Mouse (Mus musculus) mature B cell (primary cell): ENCODE measurements around the gene Chka.

Experiments
- in situ Hi-C: fragments of 300-500 bp; cut with MboI; formaldehyde crosslinking; loops from 2 replicates; pipeline ENCODE4 v1.14.3; 2019

Chka gene

GRCm38 (mm10) chr19:3851502-3851962 is at the start of gene Chka:
Chka (plus strand) TSS chr19:3851773.
- in situ Hi-C loops, result no loop called here

DNA sequence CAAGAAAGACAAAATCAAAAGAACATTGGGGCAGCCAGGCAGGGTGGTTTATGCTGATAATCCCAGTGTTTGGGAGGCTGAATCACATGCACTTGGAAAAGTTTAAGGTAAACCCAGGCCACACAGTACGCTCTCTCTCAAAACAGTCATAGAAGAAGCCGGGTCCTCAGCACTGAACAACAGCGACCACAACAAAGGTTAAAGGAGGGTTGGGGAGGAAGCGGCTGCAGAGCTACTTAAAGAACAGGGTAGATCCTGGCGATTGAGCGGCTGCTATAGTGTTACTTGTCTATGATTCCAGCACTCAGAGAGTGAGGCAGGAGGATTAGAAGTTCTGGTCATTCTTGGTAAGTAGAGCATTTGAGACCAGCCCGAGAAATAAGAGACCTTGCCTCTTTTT is 46.0 kb upstream of the Chka start:
- in situ Hi-C loops, result no loop called here

GRCm38 (mm10) chr19:3810536-3811233 is 40.9 kb upstream of the Chka start:
- in situ Hi-C loops, result no loop called here

DNA sequence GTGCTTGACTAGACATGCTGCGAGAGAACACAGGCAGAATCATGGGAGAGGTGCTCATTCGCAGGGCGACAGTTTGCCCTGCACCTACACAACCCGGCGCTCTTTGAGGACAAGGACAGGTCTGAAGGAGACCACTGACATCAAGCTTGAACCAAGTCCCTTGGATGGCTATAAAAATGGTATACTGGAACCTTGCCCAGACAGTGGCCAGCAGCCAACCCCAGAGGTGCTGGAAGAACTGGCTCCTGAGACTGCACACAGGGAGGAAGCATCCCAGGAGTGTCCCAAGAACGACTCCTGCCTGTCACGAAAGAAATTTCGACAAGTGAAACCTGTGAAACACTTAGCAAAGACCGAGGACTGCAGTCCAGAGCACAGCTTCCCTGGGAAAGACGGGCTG is 37.1 kb upstream of the Chka start:
- in situ Hi-C loops, result no loop called here

GRCm38 (mm10) chr19:3815824-3816223 is 35.7 kb upstream of the Chka start:
- in situ Hi-C loops, result no loop called here

DNA sequence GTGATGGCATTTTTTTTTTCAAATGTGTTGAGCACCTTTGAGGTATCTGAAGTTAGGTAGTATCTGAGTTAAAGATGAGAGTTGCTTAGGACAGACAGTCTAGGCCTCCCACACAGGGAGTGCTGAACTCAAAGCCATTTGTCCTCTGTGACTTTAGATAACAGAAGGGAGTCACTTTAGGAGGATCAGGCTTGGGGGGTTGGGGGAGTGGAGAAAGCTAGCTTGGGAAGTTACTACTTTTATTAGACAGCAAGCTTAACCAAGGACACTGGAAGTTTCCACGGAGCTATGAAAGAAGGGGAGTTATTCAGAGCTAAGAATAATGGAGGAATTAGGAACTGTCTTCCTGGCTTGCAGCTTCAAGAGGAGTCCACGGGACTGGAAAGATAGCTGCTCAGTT is 32.5 kb upstream of the Chka start:
- in situ Hi-C loops, result no loop called here

GRCm38 (mm10) chr19:3819899-3820444 is 31.6 kb upstream of the Chka start:
- in situ Hi-C loops, result no loop called here

GRCm38 (mm10) chr19:3825044-3825443 is 26.5 kb upstream of the Chka start:
- in situ Hi-C loops, result no loop called here

GRCm38 (mm10) chr19:3829863-3830262 is 21.7 kb upstream of the Chka start:
- in situ Hi-C loops, result no loop called here

DNA sequence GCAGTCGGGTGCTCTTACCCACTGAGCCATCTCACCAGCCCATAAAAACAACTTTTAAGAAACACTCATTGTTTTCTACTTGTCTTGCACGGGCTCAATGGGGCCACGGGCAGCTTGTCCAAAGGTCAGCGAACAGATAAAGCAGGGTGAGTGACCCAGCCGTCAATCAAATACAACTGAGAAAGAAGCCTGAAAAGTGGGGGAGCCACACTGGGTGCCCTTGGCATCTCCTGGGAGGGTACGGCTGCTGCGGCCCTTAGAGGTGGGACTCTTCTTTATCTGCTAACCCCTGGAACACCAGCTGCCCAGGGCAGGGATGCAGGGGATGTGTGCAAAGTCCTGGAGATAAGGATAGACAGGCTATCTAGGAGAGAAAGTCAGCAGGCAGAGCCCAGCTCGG is 19.9 kb upstream of the Chka start:
- in situ Hi-C loops, result no loop called here

- in situ Hi-C loops, result no loop called here
Observed at GRCm38 (mm10) chr19:3832851-3833353, 18.7 kb upstream of the Chka start.

DNA sequence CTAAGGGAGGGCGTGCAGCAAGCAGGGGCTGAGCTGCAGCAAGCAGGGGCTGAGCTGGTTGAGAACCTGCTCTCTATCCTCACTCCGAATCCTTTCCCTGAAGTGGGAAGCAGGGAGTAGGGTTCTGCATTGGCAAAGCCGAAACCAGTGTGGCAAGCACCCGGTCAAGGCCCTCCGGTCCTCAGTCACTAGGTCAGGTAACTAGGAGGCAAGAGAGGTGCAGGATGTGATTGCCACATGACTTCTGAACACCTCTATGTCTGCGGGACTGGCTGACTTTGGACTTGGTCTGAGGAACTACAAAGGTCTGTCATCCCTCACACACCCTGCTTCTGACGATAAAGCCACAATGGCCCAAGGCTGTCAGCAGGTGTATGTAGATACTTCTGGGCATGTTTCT is 17.3 kb upstream of the Chka start:
- in situ Hi-C loops, result no loop called here

DNA sequence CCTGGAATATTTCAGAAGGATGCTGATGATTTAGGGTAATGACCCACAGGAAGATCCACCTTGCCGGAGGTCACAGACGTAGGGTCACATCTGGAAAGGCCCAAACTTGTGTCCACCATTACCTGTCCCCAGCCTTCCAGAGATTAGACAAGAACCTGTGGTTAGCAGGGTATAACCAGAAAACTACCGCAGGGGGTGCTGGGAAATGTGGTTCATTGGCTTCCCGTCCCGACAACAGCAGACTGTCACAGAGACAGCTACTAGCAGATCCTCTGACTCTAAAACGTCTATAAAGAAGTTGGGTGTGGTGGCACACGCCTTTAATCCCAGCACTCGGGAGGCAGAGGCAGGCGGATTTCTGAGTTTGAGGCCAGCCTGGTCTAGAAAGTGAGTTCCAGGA is 14.8 kb upstream of the Chka start:
- in situ Hi-C loops, result no loop called here

DNA sequence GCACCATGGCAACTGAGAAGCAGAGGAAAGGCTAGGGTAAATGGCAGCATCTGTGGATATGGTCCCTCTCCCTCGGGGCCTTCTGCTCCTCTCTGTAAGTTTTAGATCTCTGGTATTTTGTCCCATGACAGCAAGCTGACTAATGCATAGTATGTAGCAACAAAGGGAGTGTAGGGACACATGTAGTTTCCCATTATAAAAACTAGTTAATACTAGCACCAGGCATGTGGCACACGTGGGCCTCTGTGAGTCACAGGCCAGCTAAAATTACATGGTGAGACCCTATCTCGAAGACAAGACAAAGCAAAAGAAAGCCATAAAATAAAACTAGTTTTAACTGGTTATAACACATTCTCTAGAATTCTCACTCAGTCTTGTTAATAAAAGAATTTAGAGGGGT is 12.6 kb upstream of the Chka start:
- in situ Hi-C loops, result no loop called here

DNA sequence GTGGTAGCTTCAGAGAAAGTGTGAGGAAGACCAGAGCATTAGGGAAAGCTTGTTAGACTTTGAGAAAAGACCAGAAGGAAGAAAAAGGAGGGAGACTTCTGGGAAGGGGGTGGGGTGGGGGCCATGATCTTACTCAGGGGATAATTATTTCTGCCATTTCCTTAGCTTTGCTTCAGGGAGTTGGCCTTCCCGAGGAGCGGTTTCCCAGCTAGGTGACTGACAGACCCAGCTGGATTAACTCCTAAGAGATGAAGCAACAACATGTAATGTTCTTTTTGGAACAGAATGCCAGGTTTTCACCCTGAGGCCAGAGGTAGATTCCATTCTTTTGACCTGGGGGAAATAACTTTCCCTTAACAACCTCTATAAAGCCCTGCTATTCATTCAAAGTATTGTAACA is 11.9 kb upstream of the Chka start:
- in situ Hi-C loops, result no loop called here

GRCm38 (mm10) chr19:3840214-3840651 is 11.3 kb upstream of the Chka start:
- in situ Hi-C loops, result no loop called here

DNA sequence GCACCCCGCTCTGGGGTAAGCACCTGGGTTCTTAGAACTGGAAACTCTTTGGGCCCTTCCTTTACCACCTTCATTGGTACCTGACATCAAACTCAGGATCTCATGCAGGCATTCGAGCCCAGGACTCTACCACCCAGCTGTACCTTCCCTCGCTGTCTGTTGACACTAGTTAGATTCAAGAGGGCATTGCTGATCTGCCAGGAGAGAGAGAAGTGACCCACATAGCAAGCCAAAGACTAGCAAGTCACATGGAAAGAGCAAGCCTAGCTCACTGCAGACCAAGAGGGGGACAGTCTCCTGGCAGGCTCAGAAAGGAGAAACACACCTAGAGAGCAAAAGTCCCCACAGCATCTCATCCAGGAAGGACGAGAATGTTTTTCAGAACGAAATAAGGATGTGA is 10.9 kb upstream of the Chka start:
- in situ Hi-C loops, result no loop called here

DNA sequence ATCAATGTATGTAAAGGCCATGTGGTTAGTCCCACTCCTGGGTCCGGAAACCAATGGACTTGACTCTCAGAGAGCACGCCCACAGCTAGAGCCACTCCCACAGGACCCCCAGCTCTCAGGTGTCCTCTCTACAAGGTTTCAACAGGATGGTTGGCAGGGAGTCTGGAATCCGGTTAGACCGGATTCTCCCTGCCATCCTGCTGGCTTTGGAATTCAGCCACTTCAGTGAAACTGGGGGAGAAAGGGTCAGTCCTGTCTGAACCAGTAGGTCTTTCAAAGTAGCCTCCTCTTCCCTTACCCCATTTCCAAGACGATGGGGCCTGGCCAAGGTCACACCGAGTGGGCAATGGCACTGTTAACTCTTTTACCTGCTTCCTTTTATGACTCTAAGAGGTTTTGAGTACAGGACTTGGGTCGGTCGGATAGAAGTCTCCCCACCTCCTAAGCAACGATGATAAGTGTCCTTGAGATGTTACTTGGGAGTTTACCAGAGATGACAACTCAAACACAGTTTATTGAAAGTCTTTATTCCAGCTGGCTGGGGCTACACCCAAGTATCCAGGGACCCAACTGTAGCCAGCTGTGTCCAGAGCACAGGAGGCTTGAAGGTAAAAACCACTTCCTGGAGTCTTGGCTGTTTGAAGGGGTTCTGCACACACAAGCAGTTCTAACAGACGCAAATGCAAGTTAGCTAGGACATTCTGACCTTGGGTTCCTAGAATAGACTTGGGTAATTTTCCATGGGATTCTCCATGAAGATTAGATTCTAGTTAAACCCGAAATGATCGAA is 9.0 kb upstream of the Chka start:
- in situ Hi-C loops, result no loop called here

- in situ Hi-C loops, result no loop called here
Observed at GRCm38 (mm10) chr19:3843629-3844028, 7.9 kb upstream of the Chka start.

DNA sequence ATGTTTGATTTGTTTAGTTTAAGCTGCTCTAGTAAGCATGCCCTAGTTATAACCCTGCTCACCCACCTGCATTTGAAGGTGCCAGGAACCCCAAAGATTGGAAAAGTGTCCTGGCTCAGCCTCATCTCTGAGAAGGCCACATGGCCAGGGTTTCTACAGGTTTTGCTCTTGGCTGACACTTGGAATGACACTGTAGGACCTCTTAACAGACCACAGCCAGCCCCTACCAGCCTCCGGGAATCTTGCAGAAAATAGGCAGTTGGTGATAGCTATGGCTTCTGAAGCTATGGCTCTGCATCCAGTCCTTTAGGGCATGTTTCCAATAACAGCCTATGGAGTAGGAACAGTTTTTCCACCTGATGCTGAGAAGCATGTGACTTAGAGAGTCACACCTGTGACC is 6.7 kb upstream of the Chka start:
- in situ Hi-C loops, result no loop called here

GRCm38 (mm10) chr19:3845339-3845738 is 6.2 kb upstream of the Chka start:
- in situ Hi-C loops, result no loop called here

GRCm38 (mm10) chr19:3845803-3846406 is 5.7 kb upstream of the Chka start:
- in situ Hi-C loops, result no loop called here
